Mouse (Mus musculus) layer of hippocampus, postnatal 14 days (tissue): ENCODE results near the gene Olfr1082. TPM values are rescaled to one million over a fixed set of nuclear protein-coding genes. Genes with fewer than 3 reads are reported as not detected.
"Not testable (repeated sequence)": the region's sequence is repeated elsewhere in the genome, so short reads cannot be mapped to it uniquely, and the experiment has no call there.

Source experiments
- DNase-seq, 2 experiments: peaks; one replicate each; pipeline ENCODE4 v3.0.0; 2021 to 2022; ENCODE audit warnings: low spot score in 2 of 2, mixed read lengths in 1 of 2
- long read RNA-seq, 2 experiments: library from polyadenylated mRNA; stranded (forward); transcript quantifications; one replicate each; pipeline ENCODE4 v2.0.0; 2021
- total RNA-seq, 2 experiments: library from RNA; stranded (reverse); gene quantifications; 2 replicates each; pipeline ENCODE4 v1.2.3; 2021

Gene Olfr1082
- not detected for total RNA-seq
- long read RNA-seq, experiment 1: 0 reads
- long read RNA-seq, experiment 2: 0 reads

DNA sequence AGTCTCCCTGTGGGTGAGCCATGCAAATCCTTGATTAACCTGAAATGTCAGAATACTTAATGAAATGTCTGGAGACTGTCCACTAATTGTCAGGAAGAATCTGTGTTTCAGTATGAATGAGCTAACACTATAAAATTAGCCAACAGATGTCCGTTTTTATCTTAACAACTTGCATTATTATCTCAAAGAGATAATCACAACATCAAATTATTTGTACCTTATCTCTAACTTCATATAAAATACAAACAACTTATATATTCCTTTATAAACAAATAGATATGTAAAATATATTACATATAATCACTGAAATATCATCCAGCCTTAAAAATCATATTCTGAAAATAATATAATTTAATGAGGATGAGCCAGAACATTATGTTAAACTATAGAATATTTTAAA is at the start of gene Olfr1082:
Olfr1082 (minus strand) TSS at position 101 of the 400 bp plus-strand sequence.
- DNase-seq: not testable (repeated sequence)

DNA sequence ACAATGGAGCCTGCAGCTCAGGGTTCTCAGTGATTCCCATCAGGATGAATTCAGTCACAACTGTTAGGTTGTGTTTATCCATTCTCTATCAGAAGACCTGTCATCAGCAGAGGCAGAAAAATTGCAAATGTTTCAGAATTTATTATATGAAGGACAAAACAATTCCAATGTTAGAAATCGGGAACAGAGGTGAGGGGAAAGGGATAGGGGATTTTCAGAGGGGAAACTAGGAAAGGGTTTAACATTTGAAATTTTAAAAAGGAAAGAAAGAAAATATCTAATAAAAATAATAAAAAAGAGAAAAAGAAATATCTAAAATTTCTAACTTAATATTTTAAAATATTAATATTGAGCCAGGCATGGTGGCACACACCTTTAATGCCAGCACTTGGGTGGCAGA is 40.9 kb upstream of the Olfr1082 start, which contains the start of gene Olfr1084:
Olfr1084 (minus strand) TSS at position 101 of the 400 bp plus-strand sequence.
- DNase-seq: not testable (repeated sequence)

DNA sequence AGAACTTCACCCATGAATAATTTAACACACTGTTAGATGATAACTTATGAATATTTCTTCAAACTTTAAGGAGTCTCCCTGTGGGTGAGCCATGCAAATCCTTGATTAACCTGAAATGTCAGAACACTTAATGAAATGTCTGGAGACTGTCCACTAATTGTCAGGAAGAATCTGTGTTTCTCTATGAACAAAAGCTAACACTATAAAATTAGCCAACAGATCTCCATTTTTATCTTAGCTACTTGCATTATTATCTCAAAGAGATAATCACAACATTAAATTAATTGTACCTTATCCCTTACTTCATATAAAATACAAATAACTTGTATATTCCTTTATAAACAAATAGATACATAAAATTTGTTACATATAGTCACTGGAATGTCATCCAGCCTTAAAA is 40.6 kb downstream of the Olfr1082 start, which contains the start of gene Olfr1080:
Olfr1080 (minus strand) TSS at position 101 of the 400 bp plus-strand sequence.
- DNase-seq: not testable (repeated sequence)

Other genes starting within 250 kb of the Olfr1082 start
- not detected for gene Olfr1055, start 248.7 kb downstream of the Olfr1082 start, total RNA-seq
- not detected for gene Olfr1056, start 236.5 kb downstream of the Olfr1082 start, total RNA-seq
- gene Olfr1057, start 220.6 kb downstream of the Olfr1082 start, total RNA-seq: not detected
- not detected for gene Olfr1058, start 210.4 kb downstream of the Olfr1082 start, total RNA-seq
- not detected for gene Olfr1061, start 184.9 kb downstream of the Olfr1082 start, total RNA-seq
- not detected for gene Olfr1062, start 172.2 kb downstream of the Olfr1082 start, total RNA-seq
- gene Olfr1065, start 148.4 kb downstream of the Olfr1082 start, total RNA-seq: not detected
- not detected for gene Olfr1066, start 142.7 kb downstream of the Olfr1082 start, total RNA-seq
- gene Olfr228, start 111.6 kb downstream of the Olfr1082 start, total RNA-seq: not detected
- not detected for gene Olfr1076, start 90.5 kb downstream of the Olfr1082 start, total RNA-seq
- gene Olfr1079, start 56.5 kb downstream of the Olfr1082 start, total RNA-seq: not detected
- not detected for gene Olfr1080, start 40.7 kb downstream of the Olfr1082 start, total RNA-seq
- not detected for gene Olfr1084, start 40.8 kb upstream of the Olfr1082 start, total RNA-seq
- not detected for gene Olfr1085, start 63.1 kb upstream of the Olfr1082 start, total RNA-seq
- gene Olfr1086, start 81.1 kb upstream of the Olfr1082 start, total RNA-seq: not detected
- not detected for gene Olfr1087, start 99.4 kb upstream of the Olfr1082 start, total RNA-seq
- gene Olfr1089, start 134.7 kb upstream of the Olfr1082 start, total RNA-seq: not detected
- gene Olfr1090, start 160.0 kb upstream of the Olfr1082 start, total RNA-seq: not detected
- not detected for gene Olfr1093, start 183.5 kb upstream of the Olfr1082 start, total RNA-seq
- not detected for gene Olfr141, start 211.1 kb upstream of the Olfr1082 start, total RNA-seq
- not detected for gene Olfr1094, start 225.7 kb upstream of the Olfr1082 start, total RNA-seq